Mouse (Mus musculus): ENCODE measurements at regions not wholly inside any gene's neighbourhood (a gene's known extent, or its start where the extent isn't known, plus 50 kb on each side); places are given as distances from the start of the nearest gene placed in this dataset.

DNA sequence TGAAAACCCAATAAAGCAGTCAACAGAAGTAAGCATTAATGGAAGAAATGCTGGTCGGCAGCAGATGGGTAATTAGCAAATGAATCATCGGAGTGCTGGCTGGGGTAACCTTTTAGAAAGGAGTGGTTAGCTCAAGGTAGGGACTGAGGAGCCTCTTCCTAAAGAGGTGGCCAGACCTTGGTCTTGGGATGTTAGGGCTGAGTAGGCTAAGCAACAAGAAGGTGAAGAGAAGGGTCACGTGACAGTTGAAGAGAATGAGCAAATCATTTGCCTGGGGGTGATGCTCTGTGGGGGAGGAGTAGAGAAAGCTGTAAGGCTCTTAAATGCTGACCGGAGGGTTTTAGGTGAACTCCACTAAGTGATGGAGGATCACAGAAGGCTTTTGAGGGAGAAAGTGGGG lies 208.2 kb downstream of the Gm10260 start:
- H3K27ac ChIP-seq (ENCODE audit: control insufficient read depth, insufficient read depth, low read depth, low read length), result no peak overlapping the region

GRCm38 (mm10) chr13:97550880-97551279 lies 209.6 kb downstream of the Gm10260 start:
- TF ChIP-seq POLR2A (IDR thresholded peaks at IDR 0.05; ENCODE audit: control insufficient read depth, low read depth, low read length), result no peak
- TF ChIP-seq CTCF (IDR thresholded peaks at IDR 0.05; ENCODE audit: control insufficient read depth, insufficient read depth, insufficient replicate concordance, low read depth, low read length), result no peak
- no peak overlapping the region for H3K4me3 ChIP-seq (ENCODE audit: control insufficient read depth, low read depth, low read length)
- H3K27me3 ChIP-seq (ENCODE audit: control insufficient read depth, insufficient read depth, low read length), result no peaks in the 10 kb centered on the region
- no peak overlapping the region for H3K27ac ChIP-seq (ENCODE audit: control insufficient read depth, insufficient read depth, low read depth, low read length)
- no peaks in the 10 kb centered on the region for H3K36me3 ChIP-seq (ENCODE audit: control insufficient read depth, insufficient read depth, low read length)
- no peaks in the 10 kb centered on the region for H3K4me1 ChIP-seq (ENCODE audit: control insufficient read depth, insufficient read depth, low read length)

More for the DNA sequence above, 208.2 kb downstream of the Gm10260 start:
- TF ChIP-seq POLR2A (IDR thresholded peaks at IDR 0.05; ENCODE audit: control insufficient read depth, low read depth, low read length) (no peak), CTCF (IDR thresholded peaks at IDR 0.05; ENCODE audit: control insufficient read depth, insufficient read depth, insufficient replicate concordance, low read depth, low read length) (no peak)
- Histone ChIP-seq H3K4me3 (ENCODE audit: control insufficient read depth, low read depth, low read length) (no peak overlapping the region), H3K4me1 (ENCODE audit: control insufficient read depth, insufficient read depth, low read length) (no peaks in the 10 kb centered on the region), H3K36me3 (ENCODE audit: control insufficient read depth, insufficient read depth, low read length) (no peaks in the 10 kb centered on the region), H3K27me3 (ENCODE audit: control insufficient read depth, insufficient read depth, low read length) (no peaks in the 10 kb centered on the region)

- TF ChIP-seq CTCF (IDR thresholded peaks at IDR 0.05; ENCODE audit: control insufficient read depth, insufficient read depth, insufficient replicate concordance, low read depth, low read length) (no peak), POLR2A (IDR thresholded peaks at IDR 0.05; ENCODE audit: control insufficient read depth, low read depth, low read length) (no peak)
- Histone ChIP-seq H3K4me1 (ENCODE audit: control insufficient read depth, insufficient read depth, low read length) (no peaks in the 10 kb centered on the region), H3K27me3 (ENCODE audit: control insufficient read depth, insufficient read depth, low read length) (no peaks in the 10 kb centered on the region), H3K27ac (ENCODE audit: control insufficient read depth, insufficient read depth, low read depth, low read length) (no peak overlapping the region), H3K36me3 (ENCODE audit: control insufficient read depth, insufficient read depth, low read length) (no peaks in the 10 kb centered on the region), H3K4me3 (ENCODE audit: control insufficient read depth, low read depth, low read length) (no peak overlapping the region)
Observed at GRCm38 (mm10) chr13:97550172-97550571, 210.3 kb downstream of the Gm10260 start.

DNA sequence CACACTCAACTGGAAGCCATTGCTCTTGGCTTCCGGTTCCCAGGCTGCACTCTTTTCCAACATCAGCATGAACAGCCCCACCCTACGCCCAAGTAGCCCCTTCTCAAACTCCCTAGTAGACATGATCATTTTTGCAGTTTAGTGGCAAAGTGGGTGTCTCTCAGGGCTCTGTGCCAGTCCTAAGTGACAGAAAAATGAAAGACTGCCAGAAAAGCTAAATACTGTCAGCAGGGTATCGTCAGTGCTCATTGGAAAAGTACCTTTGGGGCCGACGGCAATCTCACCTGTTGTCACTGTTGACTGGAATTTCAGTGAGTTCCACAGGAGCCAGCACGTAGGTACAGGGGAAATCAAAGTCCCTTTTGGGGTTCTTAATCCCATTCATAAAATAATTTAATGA lies 211.0 kb downstream of the Gm10260 start:
- H3K27me3 ChIP-seq (ENCODE audit: control insufficient read depth, insufficient read depth, low read length), result no peaks in the 10 kb centered on the region
- H3K4me1 ChIP-seq (ENCODE audit: control insufficient read depth, insufficient read depth, low read length), result no peaks in the 10 kb centered on the region
- peak overlapping the region; percentile 1; the same call in 1 of the 2 replicates for H3K27ac ChIP-seq (ENCODE audit: control insufficient read depth, insufficient read depth, low read depth, low read length)
- H3K36me3 ChIP-seq (ENCODE audit: control insufficient read depth, insufficient read depth, low read length), result no peaks in the 10 kb centered on the region
- no peak for TF ChIP-seq POLR2A (IDR thresholded peaks at IDR 0.05; ENCODE audit: control insufficient read depth, low read depth, low read length)
- TF ChIP-seq CTCF (IDR thresholded peaks at IDR 0.05; ENCODE audit: control insufficient read depth, insufficient read depth, insufficient replicate concordance, low read depth, low read length), result no peak
- H3K4me3 ChIP-seq (ENCODE audit: control insufficient read depth, low read depth, low read length), result no peak overlapping the region

- no peaks in the 10 kb centered on the region for H3K27me3 ChIP-seq (ENCODE audit: control insufficient read depth, insufficient read depth, low read length)
- TF ChIP-seq CTCF (IDR thresholded peaks at IDR 0.05; ENCODE audit: control insufficient read depth, insufficient read depth, insufficient replicate concordance, low read depth, low read length) (no peak), POLR2A (IDR thresholded peaks at IDR 0.05; ENCODE audit: control insufficient read depth, low read depth, low read length) (no peak)
Observed at GRCm38 (mm10) chr13:97548527-97548977, 211.9 kb downstream of the Gm10260 start.

DNA sequence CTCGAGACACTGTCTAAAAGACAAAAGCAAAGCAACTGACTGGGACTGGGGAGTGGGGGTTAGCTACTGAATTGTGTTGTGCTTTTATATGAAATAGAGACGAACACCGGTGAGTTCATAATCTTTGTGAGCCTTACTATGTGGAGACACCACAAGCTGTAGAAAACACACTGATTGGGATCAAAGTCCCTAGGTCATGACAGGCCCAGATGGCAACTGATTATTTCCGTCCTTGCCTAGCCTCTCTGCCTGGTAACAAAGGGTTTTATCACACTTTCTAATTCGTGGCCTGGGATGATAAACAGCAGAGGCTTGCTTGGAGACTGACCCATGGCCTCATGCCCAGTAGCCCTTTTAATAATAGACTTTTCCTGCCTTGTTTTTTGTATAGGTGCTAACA lies 213.5 kb downstream of the Gm10260 start:
- Histone ChIP-seq H3K4me1 (ENCODE audit: control insufficient read depth, insufficient read depth, low read length) (no peaks in the 10 kb centered on the region; the same call in 1 of the 2 replicates), H3K27ac (ENCODE audit: control insufficient read depth, insufficient read depth, low read depth, low read length) (no peak overlapping the region), H3K27me3 (ENCODE audit: control insufficient read depth, insufficient read depth, low read length) (no peaks in the 10 kb centered on the region), H3K36me3 (ENCODE audit: control insufficient read depth, insufficient read depth, low read length) (no peaks in the 10 kb centered on the region), H3K4me3 (ENCODE audit: control insufficient read depth, low read depth, low read length) (no peak overlapping the region)
- TF ChIP-seq POLR2A (IDR thresholded peaks at IDR 0.05; ENCODE audit: control insufficient read depth, low read depth, low read length) (no peak), CTCF (IDR thresholded peaks at IDR 0.05; ENCODE audit: control insufficient read depth, insufficient read depth, insufficient replicate concordance, low read depth, low read length) (no peak)

More at GRCm38 (mm10) chr13:97548527-97548977, 211.9 kb downstream of the Gm10260 start:
- Histone ChIP-seq H3K27ac (ENCODE audit: control insufficient read depth, insufficient read depth, low read depth, low read length) (no peak overlapping the region), H3K36me3 (ENCODE audit: control insufficient read depth, insufficient read depth, low read length) (no peaks in the 10 kb centered on the region), H3K4me1 (ENCODE audit: control insufficient read depth, insufficient read depth, low read length) (no peaks in the 10 kb centered on the region; the same call in 1 of the 2 replicates), H3K4me3 (ENCODE audit: control insufficient read depth, low read depth, low read length) (no peak overlapping the region)

DNA sequence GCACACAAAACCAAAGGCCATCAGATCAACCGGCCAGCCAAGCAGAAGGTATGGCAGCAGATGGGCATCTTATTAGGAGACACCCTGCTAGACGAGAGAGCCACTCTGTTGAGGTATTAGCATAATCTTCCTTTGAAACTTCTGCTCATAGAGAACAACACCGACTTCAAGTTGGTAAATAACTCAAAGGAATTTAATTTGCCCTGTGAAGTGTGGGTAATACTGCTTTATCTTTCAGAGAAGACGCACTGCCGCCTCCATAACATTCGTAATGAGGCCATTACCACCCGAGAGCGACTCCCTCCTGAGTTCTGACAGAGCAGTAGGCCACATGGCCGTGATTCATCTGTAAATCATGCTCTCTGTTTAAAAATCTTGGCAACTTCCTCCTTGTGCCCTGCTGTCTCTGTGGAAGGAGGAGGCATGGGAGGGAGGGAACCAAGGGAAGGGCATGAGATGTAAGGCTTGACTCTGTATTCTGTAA lies 214.4 kb downstream of the Gm10260 start:
- Histone ChIP-seq H3K4me3 (ENCODE audit: control insufficient read depth, low read depth, low read length) (no peak overlapping the region), H3K36me3 (ENCODE audit: control insufficient read depth, insufficient read depth, low read length) (no peaks in the 10 kb centered on the region), H3K4me1 (ENCODE audit: control insufficient read depth, insufficient read depth, low read length) (no peaks in the 10 kb centered on the region; the same call in 1 of the 2 replicates), H3K27ac (ENCODE audit: control insufficient read depth, insufficient read depth, low read depth, low read length) (no peak overlapping the region), H3K27me3 (ENCODE audit: control insufficient read depth, insufficient read depth, low read length) (no peaks in the 10 kb centered on the region)
- no peak for TF ChIP-seq CTCF (IDR thresholded peaks at IDR 0.05; ENCODE audit: control insufficient read depth, insufficient read depth, insufficient replicate concordance, low read depth, low read length)
- no peak for TF ChIP-seq POLR2A (IDR thresholded peaks at IDR 0.05; ENCODE audit: control insufficient read depth, low read depth, low read length)
